9 mouse cellular contexts compared by ENCODE assay signal in genomic region chr11:116221931-116222739, GRCm38 (mm10). TPM values are rescaled to one million over a fixed set of nuclear protein-coding genes. Genes with fewer than 3 reads are reported as not detected.
A peak's percentile ranks its signal among the peaks of the same experiment; 100 is the strongest.
DNase-seq lines count a peak whose midpoint lies in the region; ATAC-seq and TF ChIP-seq lines count a peak whose summit lies in the region.
"Had no signal": no experiment of that assay in that cellular context is flagged by ENCODE, and none has a peak within 500 bp of the region (broad histone marks: within the 10 kb centered on the region; RNA-seq: fewer than 3 reads in every experiment).

No protein-coding gene starts in this region.

- no peaks in the 10 kb centered on the region for H3K9me3 ChIP-seq in kidney, postnatal 0 days (replicated peaks; ENCODE audit: low read length)
- H3K9me3 ChIP-seq in heart, embryonic 16.5 days (replicated peaks; ENCODE audit: control insufficient read depth, low read length): peaks cover 7% of the 10 kb centered on the region
- no peaks in the 10 kb centered on the region for H3K9me3 ChIP-seq in liver, embryonic 15.5 days (replicated peaks)
- H3K9me3 ChIP-seq in stomach, postnatal 0 days (ENCODE audit: control insufficient read depth, low read length): no peaks in the 10 kb centered on the region

- H3K9ac ChIP-seq in kidney, postnatal 0 days (ENCODE audit: low read depth, low read length): peak overlapping the region; percentile 46; the same call in 1 of the 2 replicates
- peak overlapping the region; percentile 61 for H3K9ac ChIP-seq in heart, embryonic 16.5 days (ENCODE audit: low read length)
- no peak overlapping the region for H3K9ac ChIP-seq in liver, embryonic 15.5 days
- peak overlapping the region; percentile 43 for H3K9ac ChIP-seq in stomach, postnatal 0 days (ENCODE audit: low read length)

- peak; percentile 17; the same call in 1 of the 2 replicates for TF ChIP-seq CTCF in kidney, postnatal 0 days (IDR thresholded peaks at IDR 0.05; ENCODE audit: low read depth)
- TF ChIP-seq CTCF in stomach, postnatal 0 days (IDR thresholded peaks at IDR 0.05; ENCODE audit: low read depth): peak; percentile 32

- peak overlapping the region; percentile 63 for H3K4me2 ChIP-seq in kidney, postnatal 0 days (ENCODE audit: low read length)
- H3K4me2 ChIP-seq in heart, embryonic 16.5 days (ENCODE audit: low read depth, low read length): peak overlapping the region; percentile 67
- peak overlapping the region; percentile 43 for H3K4me2 ChIP-seq in liver, embryonic 15.5 days
- peak overlapping the region; percentile 57 for H3K4me2 ChIP-seq in stomach, postnatal 0 days (replicated peaks; ENCODE audit: low read depth)

- H3K4me3 ChIP-seq in kidney, postnatal 0 days (replicated peaks; ENCODE audit: low read depth, low read length): peak overlapping the region; percentile 33
- peak overlapping the region; percentile 52 for H3K4me3 ChIP-seq in heart, embryonic 16.5 days (ENCODE audit: low read length)
- H3K4me3 ChIP-seq in liver, embryonic 15.5 days (replicated peaks): peak overlapping the region; percentile 17; the same call in 1 of the 2 replicates
- peak overlapping the region; percentile 29 for H3K4me3 ChIP-seq in stomach, postnatal 0 days (ENCODE audit: low read depth, low read length)

- H3K36me3 ChIP-seq in kidney, postnatal 0 days (ENCODE audit: insufficient read depth, low read length): no peaks in the 10 kb centered on the region
- no peaks in the 10 kb centered on the region for H3K36me3 ChIP-seq in heart, embryonic 16.5 days (ENCODE audit: control insufficient read depth, insufficient read depth)
- H3K36me3 ChIP-seq in liver, embryonic 15.5 days (replicated peaks): no peaks in the 10 kb centered on the region
- H3K36me3 ChIP-seq in stomach, postnatal 0 days (ENCODE audit: control insufficient read depth, insufficient read depth, low read length): no peaks in the 10 kb centered on the region

- ATAC-seq in kidney, postnatal 0 days (replicated peaks; ENCODE audit: low FRiP score, low read depth): no peak
- no peak for ATAC-seq in heart, embryonic 16.5 days (replicated peaks; ENCODE audit: extremely low read depth, insufficient read depth, low FRiP score)
- no peak for ATAC-seq in liver, embryonic 15.5 days (ENCODE audit: insufficient read depth)
- no peak for ATAC-seq in stomach, postnatal 0 days (ENCODE audit: low FRiP score, low TSS enrichment)
- ATAC-seq: Patski had no signal

- DNase-seq in kidney, postnatal 0 days (ENCODE audit: low spot score): peak; percentile 61
- no peak for DNase-seq in kidney, adult 18-20 months
- DNase-seq in embryo, embryonic 10 days (ENCODE audit: low spot score): peak; percentile 67
- DNase-seq in stomach, postnatal 0 days (ENCODE audit: low spot score): no peak
- no peak for DNase-seq in yolk sac, embryonic 10.5 days (ENCODE audit: low spot score)
- no peak for DNase-seq in right cerebral cortex, postnatal 4 days

- H3K27ac ChIP-seq in kidney, postnatal 0 days: no peak overlapping the region
- H3K27ac ChIP-seq in heart, embryonic 16.5 days (ENCODE audit: low read length): no peak overlapping the region
- no peak overlapping the region for H3K27ac ChIP-seq in liver, embryonic 15.5 days (replicated peaks)
- 0 out of 2 replicates have a peak overlapping the region, but pooled peaks have one; percentile 13 for H3K27ac ChIP-seq in stomach, postnatal 0 days (replicated peaks)

- 10% methylated on average over 53 of the region's 53 CpGs for WGBS in kidney, postnatal 0 days
- WGBS in heart, embryonic 16.5 days: 13% methylated on average over 53 of the region's 53 CpGs
- 6% methylated on average over 53 of the region's 53 CpGs for WGBS in liver, embryonic 15.5 days (ENCODE audit: insufficient replicate concordance)
- 29% methylated on average over 53 of the region's 53 CpGs for WGBS in stomach, postnatal 0 days

- no peak for TF ChIP-seq EP300 in stomach, postnatal 0 days (optimal IDR thresholded peaks at IDR 0.05)

- no peaks in the 10 kb centered on the region for H3K27me3 ChIP-seq in kidney, postnatal 0 days (ENCODE audit: insufficient read depth, low read length)
- peaks cover 34% of the 10 kb centered on the region for H3K27me3 ChIP-seq in heart, embryonic 16.5 days (ENCODE audit: control insufficient read depth, insufficient read depth, low read length)
- H3K27me3 ChIP-seq in liver, embryonic 15.5 days: peaks cover 55% of the 10 kb centered on the region
- no peaks in the 10 kb centered on the region for H3K27me3 ChIP-seq in stomach, postnatal 0 days (ENCODE audit: control insufficient read depth, insufficient read depth, low read length)
- H3K27me3 ChIP-seq: Patski had no signal

- H3K4me1 ChIP-seq in kidney, postnatal 0 days (replicated peaks; ENCODE audit: insufficient read depth, low read length): peaks cover 18% of the 10 kb centered on the region
- peaks cover 32% of the 10 kb centered on the region for H3K4me1 ChIP-seq in heart, embryonic 16.5 days (ENCODE audit: control insufficient read depth, insufficient read depth, low read length)
- H3K4me1 ChIP-seq in liver, embryonic 15.5 days (replicated peaks): peaks cover 24% of the 10 kb centered on the region
- H3K4me1 ChIP-seq in stomach, postnatal 0 days (replicated peaks; ENCODE audit: control insufficient read depth, insufficient read depth): peaks cover 12% of the 10 kb centered on the region; the same call in 1 of the 2 replicates

RNA-seq across cellular contexts. Expression of gene Evpl, which starts 15.7 kb away (rescaled TPM):
- polyA plus RNA-seq in kidney, postnatal 0 days (2015; fragmentation: Nextera tagmentation; extraction: Ambion mirVana): 3.9 and 4.1 TPM in 2 replicates
- 1.2 TPM in 2 replicates for polyA plus RNA-seq in heart, embryonic 16.5 days (2015; fragmentation: Nextera tagmentation; extraction: Ambion mirVana)
- polyA plus RNA-seq in liver, embryonic 15.5 days (2015; fragmentation: Nextera tagmentation; extraction: Ambion mirVana): 0.08 and 0.12 TPM in 2 replicates
- polyA plus RNA-seq in stomach, postnatal 0 days (2015; fragmentation: Nextera tagmentation; extraction: Ambion mirVana): 26.5 and 30.1 TPM in 2 replicates

RNA-seq across cellular contexts. Expression of gene Acox1, which starts 23.3 kb away (rescaled TPM):
- 55.5 and 64.0 TPM in 2 replicates for polyA plus RNA-seq in kidney, postnatal 0 days (2015; fragmentation: Nextera tagmentation; extraction: Ambion mirVana)
- polyA plus RNA-seq in heart, embryonic 16.5 days (2015; fragmentation: Nextera tagmentation; extraction: Ambion mirVana): 38.6 and 40.5 TPM in 2 replicates
- 32.5 and 41.8 TPM in 2 replicates for polyA plus RNA-seq in liver, embryonic 15.5 days (2015; fragmentation: Nextera tagmentation; extraction: Ambion mirVana)
- polyA plus RNA-seq in stomach, postnatal 0 days (2015; fragmentation: Nextera tagmentation; extraction: Ambion mirVana): 207 and 211 TPM in 2 replicates

RNA-seq across cellular contexts. Expression of gene Ten1, which starts 23.5 kb away (rescaled TPM):
- polyA plus RNA-seq in kidney, postnatal 0 days (2015; fragmentation: Nextera tagmentation; extraction: Ambion mirVana): 44.0 and 47.2 TPM in 2 replicates
- polyA plus RNA-seq in heart, embryonic 16.5 days (2015; fragmentation: Nextera tagmentation; extraction: Ambion mirVana): 76.0 and 84.5 TPM in 2 replicates
- 27.5 and 33.1 TPM in 2 replicates for polyA plus RNA-seq in liver, embryonic 15.5 days (2015; fragmentation: Nextera tagmentation; extraction: Ambion mirVana)
- 51.9 and 52.6 TPM in 2 replicates for polyA plus RNA-seq in stomach, postnatal 0 days (2015; fragmentation: Nextera tagmentation; extraction: Ambion mirVana)

RNA-seq across cellular contexts. Expression of gene Srp68, which starts 51.9 kb away (rescaled TPM):
- 62.1 and 69.1 TPM in 2 replicates for polyA plus RNA-seq in kidney, postnatal 0 days (2015; fragmentation: Nextera tagmentation; extraction: Ambion mirVana)
- 65.9 and 72.3 TPM in 2 replicates for polyA plus RNA-seq in heart, embryonic 16.5 days (2015; fragmentation: Nextera tagmentation; extraction: Ambion mirVana)
- polyA plus RNA-seq in liver, embryonic 15.5 days (2015; fragmentation: Nextera tagmentation; extraction: Ambion mirVana): 37.2 and 40.2 TPM in 2 replicates
- 52.6 and 53.0 TPM in 2 replicates for polyA plus RNA-seq in stomach, postnatal 0 days (2015; fragmentation: Nextera tagmentation; extraction: Ambion mirVana)

RNA-seq across cellular contexts. Expression of gene Fbf1, which starts 54.2 kb away (rescaled TPM):
- polyA plus RNA-seq in kidney, postnatal 0 days (2015; fragmentation: Nextera tagmentation; extraction: Ambion mirVana): 16.8 and 20.0 TPM in 2 replicates
- polyA plus RNA-seq in heart, embryonic 16.5 days (2015; fragmentation: Nextera tagmentation; extraction: Ambion mirVana): 20.8 and 23.7 TPM in 2 replicates
- polyA plus RNA-seq in liver, embryonic 15.5 days (2015; fragmentation: Nextera tagmentation; extraction: Ambion mirVana): 6.1 and 7.5 TPM in 2 replicates
- 8.0 and 8.8 TPM in 2 replicates for polyA plus RNA-seq in stomach, postnatal 0 days (2015; fragmentation: Nextera tagmentation; extraction: Ambion mirVana)

Comparison
In these comparisons a context has a peak if more than half of its experiments do, and no peak if none do; other contexts are left out.
1. DNase-seq: peak in kidney, postnatal 0 days (single experiment) and embryo, embryonic 10 days (single experiment); none in kidney, adult 18-20 months (single experiment), stomach, postnatal 0 days (single experiment), yolk sac, embryonic 10.5 days (single experiment) and right cerebral cortex, postnatal 4 days (single experiment).
2. Peak in every context shown above with its lines, with median percentiles within 50 percentile points of each other: H3K4me2 ChIP-seq and H3K4me3 ChIP-seq.